Mouse (Mus musculus) CH12.LX (cell line): Measurements from ENCODE around the gene Exoc6.
A peak's percentile ranks its signal among the peaks of the same experiment; 100 is the strongest.

Experiments
- CTCF ChIP-seq, 2 experiments: IDR thresholded peaks in 1 of 2; conservative IDR thresholded peaks in 1 of 2; 2 replicates each; pipeline ENCODE4 v1.5.1; 2011 to 2012; ENCODE audit warnings: low read depth in 2 of 2, low read length in 2 of 2, improper control_type of control experiment in 1 of 2, inconsistent platforms in 1 of 2, mild to moderate bottlenecking in 1 of 2, moderate library complexity in 1 of 2
- ELF1 ChIP-seq: IDR thresholded peaks from 2 replicates; pipeline ENCODE4 v1.6.1; 2014; ENCODE audit warnings: low read depth, mild to moderate bottlenecking, inconsistent platforms, low read length, improper control_type of control experiment
- EP300 ChIP-seq: IDR thresholded peaks from 2 replicates; pipeline ENCODE4 v1.6.1; 2011; ENCODE audit warnings: low read length, improper control_type of control experiment
- ETS1 ChIP-seq: conservative IDR thresholded peaks from 2 replicates; pipeline ENCODE4 v1.6.1; 2012; ENCODE audit warnings: low read depth, mild to moderate bottlenecking, inconsistent platforms, low read length, improper control_type of control experiment, moderate library complexity
- JUN ChIP-seq: IDR thresholded peaks from 2 replicates; pipeline ENCODE4 v1.6.1; 2011; ENCODE audit warnings: low read depth, mild to moderate bottlenecking, low read length, improper control_type of control experiment, moderate library complexity; ENCODE audit not compliant: insufficient read depth
- MAFK ChIP-seq: IDR thresholded peaks from 2 replicates; pipeline ENCODE4 v1.6.1; 2011; ENCODE audit warnings: low read length, improper control_type of control experiment; ENCODE audit not compliant: insufficient replicate concordance
- RCOR1 ChIP-seq: conservative IDR thresholded peaks from 2 replicates; pipeline ENCODE4 v1.6.1; 2012; ENCODE audit warnings: low read depth, mild to moderate bottlenecking, inconsistent platforms, low read length, improper control_type of control experiment
- USF1 ChIP-seq: IDR thresholded peaks from 2 replicates; pipeline ENCODE4 v1.6.1; 2014; ENCODE audit warnings: low read depth, mild to moderate bottlenecking, inconsistent platforms, low read length, improper control_type of control experiment
- ZC3H11A ChIP-seq: IDR thresholded peaks from 2 replicates; pipeline ENCODE4 v1.6.1; 2012; ENCODE audit warnings: low read depth, mild to moderate bottlenecking, inconsistent platforms, low read length, improper control_type of control experiment
- ZNF384 ChIP-seq: IDR thresholded peaks from 2 replicates; pipeline ENCODE4 v1.6.1; 2012; ENCODE audit warnings: low read depth, low read length, improper control_type of control experiment, inconsistent platforms

GRCm38 (mm10) chr19:37529975-37530515 is 20.2 kb upstream of the Exoc6 start:
- TF ChIP-seq ETS1: no peak
- no peak for TF ChIP-seq RCOR1
- no peak for TF ChIP-seq MAFK
- TF ChIP-seq ZNF384: peak; percentile 49; the same call in 1 of the 2 replicates
- peak; percentile 41 to 89 for TF ChIP-seq CTCF (conservative IDR thresholded peaks at IDR 0.05 in 1 of 2, IDR thresholded peaks at IDR 0.05 in 1 of 2; ENCODE audit: low read depth in 2 of 2, low read length in 2 of 2)
- no peak for TF ChIP-seq JUN
- no peak for TF ChIP-seq USF1
- TF ChIP-seq ZC3H11A: peak; percentile 41; the same call in 1 of the 2 replicates
- TF ChIP-seq ELF1: no peak
- TF ChIP-seq EP300: no peak
